Mouse (Mus musculus) neural tube, embryonic 15.5 days (tissue): ENCODE measurements around the gene Dmap1. TPM values are rescaled to one million over a fixed set of nuclear protein-coding genes. Genes with fewer than 3 reads are reported as not detected.

Source experiments
- ATAC-seq: fragments of 200-750 bp; cut with Nextera tagmentation; 2 replicates; pipeline ENCODE4 v1.8.0; 2017; ENCODE audit warnings: mild to moderate bottlenecking, moderate TSS enrichment, moderate library complexity; ENCODE audit not compliant: low FRiP score
- H3K27ac ChIP-seq: fragments of 300-500 bp; sonication (generic); replicated peaks from 2 replicates; pipeline ENCODE4 v1.5.1; 2015; ENCODE audit warnings: mild to moderate bottlenecking, inconsistent platforms
- H3K27me3 ChIP-seq: fragments of 300-500 bp; sonication (generic); replicated peaks from 2 replicates; pipeline ENCODE4 v1.6.1; 2015; ENCODE audit warnings: inconsistent platforms
- H3K36me3 ChIP-seq: fragments of 300-500 bp; sonication (generic); 2 replicates; pipeline ENCODE4 v1.6.1; 2015; ENCODE audit warnings: inconsistent platforms
- H3K4me1 ChIP-seq: fragments of 300-500 bp; sonication (generic); 2 replicates; pipeline ENCODE4 v1.6.1; 2015; ENCODE audit warnings: inconsistent platforms
- H3K4me2 ChIP-seq: fragments of 300-500 bp; sonication (generic); 2 replicates; pipeline ENCODE4 v1.6.1; 2015; ENCODE audit warnings: inconsistent platforms, mild to moderate bottlenecking, moderate library complexity
- H3K4me3 ChIP-seq: fragments of 300-500 bp; sonication (generic); replicated peaks from 2 replicates; pipeline ENCODE4 v1.5.1; 2015; ENCODE audit warnings: mild to moderate bottlenecking, inconsistent platforms
- H3K9ac ChIP-seq: fragments of 300-500 bp; sonication (generic); replicated peaks from 2 replicates; pipeline ENCODE4 v1.6.1; 2015; ENCODE audit warnings: mild to moderate bottlenecking, inconsistent platforms
- H3K9me3 ChIP-seq: fragments of 300-500 bp; sonication (generic); replicated peaks from 2 replicates; pipeline ENCODE4 v1.6.1; 2016; ENCODE audit warnings: inconsistent platforms
- WGBS: fragments of 180-500 bp; shearing (Covaris S2); methylation state at CpG from one replicate; pipeline ENCODE4 v1.1.7; 2015; ENCODE audit warnings: mixed read lengths; 5-methylcytosine and 5-hydroxymethylcytosine counted together
- polyA plus RNA-seq: library from polyadenylated mRNA; unstranded; fragments of >200 nt; fragmentation: Nextera tagmentation; extraction: Ambion mirVana; gene quantifications from 2 replicates; pipeline ENCODE4 v1.2.1, GENCODE M21; 2015

The Dmap1 gene
- polyA plus RNA-seq, 1 experiment from 2014 or later = 73.1 TPM

- Histone ChIP-seq H3K4me2 (no peak overlapping the region), H3K27ac (peak overlapping the region; percentile 34), H3K9ac (no peak overlapping the region), H3K4me1 (peaks cover 17% of the 10 kb centered on the region), H3K9me3 (no peaks in the 10 kb centered on the region), H3K36me3 (no peaks in the 10 kb centered on the region), H3K27me3 (no peaks in the 10 kb centered on the region; the same call in none of the 2 replicates), H3K4me3 (no peak overlapping the region)
- WGBS = 44% methylated on average over 22 of the region's 22 CpGs
- peak; percentile 64; the same call in 1 of the 2 replicates for ATAC-seq
These were observed 45.0 kb downstream of the Dmap1 start for GRCm38 (mm10) chr4:117636891-117637613.

- H3K9ac ChIP-seq = no peak overlapping the region
- H3K27me3 ChIP-seq = no peaks in the 10 kb centered on the region; the same call in 1 of the 2 replicates
- no peaks in the 10 kb centered on the region for H3K36me3 ChIP-seq
- H3K27ac ChIP-seq = no peak overlapping the region; the same call in 1 of the 2 replicates
- peaks cover 17% of the 10 kb centered on the region for H3K4me1 ChIP-seq
- no peak overlapping the region for H3K4me3 ChIP-seq
- no peaks in the 10 kb centered on the region for H3K9me3 ChIP-seq
- H3K4me2 ChIP-seq = no peak overlapping the region
- no peak for ATAC-seq
- 88% methylated on average over 4 of the region's 4 CpGs for WGBS
These were observed 45.9 kb downstream of the Dmap1 start for GRCm38 (mm10) chr4:117636152-117636551.

- WGBS = 93% methylated on average over 7 of the region's 7 CpGs
- Histone ChIP-seq H3K9me3 (no peaks in the 10 kb centered on the region), H3K9ac (no peak overlapping the region), H3K36me3 (no peaks in the 10 kb centered on the region), H3K4me2 (no peak overlapping the region), H3K4me3 (no peak overlapping the region), H3K27me3 (no peaks in the 10 kb centered on the region; the same call in 1 of the 2 replicates), H3K27ac (no peak overlapping the region), H3K4me1 (peaks cover 27% of the 10 kb centered on the region)
- ATAC-seq = no peak
These were observed 47.4 kb downstream of the Dmap1 start for GRCm38 (mm10) chr4:117634642-117635041.

GRCm38 (mm10) chr4:117633527-117633926 lies 48.5 kb downstream of the Dmap1 start:
- peaks cover 38% of the 10 kb centered on the region for H3K4me1 ChIP-seq
- no peaks in the 10 kb centered on the region for H3K36me3 ChIP-seq
- 77% methylated on average over 5 of the region's 5 CpGs for WGBS
- no peak overlapping the region for H3K27ac ChIP-seq
- H3K4me2 ChIP-seq = no peak overlapping the region
- no peak overlapping the region for H3K4me3 ChIP-seq
- H3K9me3 ChIP-seq = no peaks in the 10 kb centered on the region
- ATAC-seq = no peak
- no peaks in the 10 kb centered on the region; the same call in 1 of the 2 replicates for H3K27me3 ChIP-seq
- H3K9ac ChIP-seq = no peak overlapping the region

GRCm38 (mm10) chr4:117630053-117630670 lies 51.9 kb downstream of the Dmap1 start:
- Histone ChIP-seq H3K27ac (peak overlapping the region; percentile 78), H3K4me2 (no peak overlapping the region; the same call in 1 of the 2 replicates), H3K27me3 (no peaks in the 10 kb centered on the region), H3K9ac (no peak overlapping the region), H3K4me1 (peaks cover 26% of the 10 kb centered on the region), H3K36me3 (no peaks in the 10 kb centered on the region), H3K4me3 (no peak overlapping the region), H3K9me3 (no peaks in the 10 kb centered on the region)
- WGBS = 22% methylated on average over 6 of the region's 6 CpGs
- ATAC-seq = peak; percentile 92

- 52% methylated on average over 1 of the region's 1 CpGs for WGBS
- no peak overlapping the region for H3K4me2 ChIP-seq
These were observed 53.6 kb downstream of the Dmap1 start for GRCm38 (mm10) chr4:117628464-117628863.

More at GRCm38 (mm10) chr4:117628464-117628863, 53.6 kb downstream of the Dmap1 start:
- H3K9me3 ChIP-seq = no peaks in the 10 kb centered on the region
- H3K36me3 ChIP-seq = no peaks in the 10 kb centered on the region
- H3K27ac ChIP-seq = no peak overlapping the region
- peaks cover 36% of the 10 kb centered on the region for H3K4me1 ChIP-seq
- no peaks in the 10 kb centered on the region for H3K27me3 ChIP-seq
- H3K4me3 ChIP-seq = no peak overlapping the region
- ATAC-seq = no peak
- no peak overlapping the region for H3K9ac ChIP-seq

Other genes with a start within 250 kb of the Dmap1 start
- 95.6 and 95.8 TPM in 2 replicates for gene Rnf220, start 185.2 kb downstream of the Dmap1 start, polyA plus RNA-seq
- 223 and 244 TPM in 2 replicates for gene Eri3, start 131.9 kb downstream of the Dmap1 start, polyA plus RNA-seq
- not detected in 2 replicates for gene Gm12845, start 42.1 kb upstream of the Dmap1 start, polyA plus RNA-seq
- not detected in 2 replicates for gene Klf17, start 83.4 kb upstream of the Dmap1 start, polyA plus RNA-seq
- gene Slc6a9, start 152.2 kb upstream of the Dmap1 start, polyA plus RNA-seq = 51.5 and 52.5 TPM in 2 replicates
- 1.4 and 1.6 TPM in 2 replicates for gene Ccdc24, start 190.3 kb upstream of the Dmap1 start, polyA plus RNA-seq
- gene B4galt2, start 201.2 kb upstream of the Dmap1 start, polyA plus RNA-seq = 49.6 and 58.6 TPM in 2 replicates
- 544 and 626 TPM in 2 replicates for gene Atp6v0b, start 205.1 kb upstream of the Dmap1 start, polyA plus RNA-seq
- gene Dph2, start 209.8 kb upstream of the Dmap1 start, polyA plus RNA-seq = 21.3 and 21.8 TPM in 2 replicates
- 56.9 and 59.3 TPM in 2 replicates for gene Ipo13, start 232.7 kb upstream of the Dmap1 start, polyA plus RNA-seq
- 1.1 and 2.3 TPM in 2 replicates for gene Artn, start 247.5 kb upstream of the Dmap1 start, polyA plus RNA-seq